Mouse (Mus musculus) urinary bladder, postnatal 14 days (tissue): ENCODE measurements around the gene Vmn1r78.
"Not testable (repeated sequence)": the region's sequence is repeated elsewhere in the genome, so short reads cannot be mapped to it uniquely, and the experiment has no call there.

Experiments
- DNase-seq: peaks from one replicate; pipeline ENCODE4 v3.0.0; 2021; ENCODE audit warnings: low spot score

The Vmn1r78 gene

GRCm38 (mm10) chr7:12149957-12150356 lies at the start of gene Vmn1r78:
Gene Vmn1r78 (plus strand): TSS chr7:12150257.
- no peak for DNase-seq

DNA sequence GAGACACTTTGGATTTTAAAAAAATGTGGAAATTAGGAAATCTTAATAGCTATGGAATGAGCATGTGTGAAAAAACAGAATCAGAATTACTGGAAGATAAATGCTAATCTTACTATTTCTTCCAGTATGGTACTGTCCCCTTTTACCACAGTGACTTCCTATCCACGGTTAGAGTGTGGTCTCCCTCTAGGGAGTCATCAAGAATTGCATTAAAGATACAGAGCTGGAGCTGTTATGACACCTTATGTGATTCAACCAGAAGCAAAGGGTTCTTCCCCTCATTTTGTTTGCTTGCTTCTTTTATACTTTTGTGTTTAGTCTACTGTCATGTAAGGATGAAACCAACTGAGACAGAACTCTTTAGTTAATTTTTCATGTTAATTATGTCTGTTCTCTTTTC lies 6.4 kb downstream of the Vmn1r78 start:
- not testable (repeated sequence) for DNase-seq

DNA sequence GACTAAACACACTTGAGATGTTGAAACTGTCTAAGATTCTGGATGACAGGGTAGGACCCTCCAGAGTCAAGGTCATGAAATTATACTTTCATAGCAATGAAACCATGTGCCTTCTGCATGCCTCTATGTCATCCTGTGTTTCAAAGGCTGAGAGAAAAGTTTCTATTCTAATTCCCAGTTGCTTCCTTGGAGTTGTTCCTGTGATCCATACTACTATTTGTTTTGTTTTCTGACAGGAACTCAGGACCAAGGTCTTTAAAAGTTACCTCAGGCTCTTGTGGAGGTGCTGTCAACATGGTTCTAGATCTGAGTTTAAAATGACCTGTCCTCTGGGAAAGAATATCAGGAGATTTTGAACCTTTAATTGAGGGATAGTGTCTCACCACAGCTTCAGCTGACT lies 20.9 kb downstream of the Vmn1r78 start, which contains the start of gene Vmn1r79:
Vmn1r79 (plus strand) TSS at position 301 of the 400 bp plus-strand sequence.
- not testable (repeated sequence) for DNase-seq

DNA sequence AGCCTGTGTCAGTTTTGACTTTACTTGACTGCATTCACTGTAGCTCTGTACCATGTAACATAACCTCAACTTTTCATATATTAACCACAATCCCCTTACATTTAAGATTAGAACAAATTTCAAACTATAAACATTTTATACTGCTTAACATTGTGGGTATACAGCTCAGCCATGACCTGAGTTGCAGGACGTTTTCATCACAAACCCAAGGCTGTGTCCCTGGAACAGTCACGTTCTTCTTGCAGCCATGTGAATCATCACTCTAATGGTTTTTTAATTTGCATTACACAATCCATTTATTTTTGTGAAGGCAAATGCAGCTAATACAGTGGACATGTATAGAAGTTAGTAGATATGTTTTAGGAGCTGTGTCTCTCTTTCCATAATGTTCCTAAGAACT lies 22.9 kb downstream of the Vmn1r78 start:
- not testable (repeated sequence) for DNase-seq

GRCm38 (mm10) chr7:12188986-12189385 lies 38.9 kb downstream of the Vmn1r78 start, which contains the start of gene Vmn1r80:
Gene Vmn1r80 (plus strand): TSS chr7:12189286.
- DNase-seq, result no peak

GRCm38 (mm10) chr7:12204141-12204540 lies 54.1 kb downstream of the Vmn1r78 start:
- DNase-seq, result no peak
